Mouse (Mus musculus): ENCODE measurements around the gene Leprot.

GRCm38 (mm10) chr4:101648745-101649144, 1.2 kb downstream of the Leprot start:
- no peak for TF ChIP-seq CTCF (IDR thresholded peaks at IDR 0.05; ENCODE audit: borderline replicate concordance, control insufficient read depth, extremely low read depth, insufficient read depth, low read length, poor library complexity)
- TF ChIP-seq POLR2A (IDR thresholded peaks at IDR 0.05; ENCODE audit: control insufficient read depth, extremely low read depth, insufficient read depth, low read length, poor library complexity), result no peak
